Mouse (Mus musculus) liver, postnatal 0 days (tissue): ENCODE measurements around the gene Sufu. TPM values are rescaled to one million over a fixed set of nuclear protein-coding genes. Genes with fewer than 3 reads are reported as not detected.

Source experiments
- ATAC-seq: fragments of 200-750 bp; cut with Nextera tagmentation; 2 replicates; pipeline ENCODE4 v1.8.0; 2017; ENCODE audit warnings: mild to moderate bottlenecking, moderate library complexity
- DNase-seq: peaks from one replicate; pipeline ENCODE4 v3.0.0-alpha.2; 2016
- H3K27ac ChIP-seq: fragments of 300-500 bp; sonication (generic); 2 replicates; pipeline ENCODE4 v1.5.1; 2014; ENCODE audit warnings: antibody characterized with exemption, moderate library complexity, mild to moderate bottlenecking, low read depth
- H3K27me3 ChIP-seq: fragments of 300-500 bp; sonication (generic); 2 replicates; pipeline ENCODE4 v1.6.1; 2014; ENCODE audit warnings: low read length, control low read depth, mixed read lengths; ENCODE audit not compliant: insufficient read depth
- H3K36me3 ChIP-seq: fragments of 300-500 bp; sonication (generic); replicated peaks from 2 replicates; pipeline ENCODE4 v1.6.1; 2014; ENCODE audit warnings: mild to moderate bottlenecking, control low read depth, low read length, moderate library complexity, mixed read lengths; ENCODE audit not compliant: insufficient read depth
- H3K4me1 ChIP-seq: fragments of 300-500 bp; sonication (generic); 2 replicates; pipeline ENCODE4 v1.6.1; 2014; ENCODE audit warnings: antibody characterized with exemption, mild to moderate bottlenecking, control low read depth; ENCODE audit not compliant: insufficient read depth
- H3K4me2 ChIP-seq: fragments of 300-500 bp; sonication (generic); 2 replicates; pipeline ENCODE4 v1.6.1; 2014; ENCODE audit warnings: low read depth, mild to moderate bottlenecking, low read length, moderate library complexity, mixed read lengths
- H3K4me3 ChIP-seq: fragments of 300-500 bp; sonication (generic); 2 replicates; pipeline ENCODE4 v1.5.1; 2014; ENCODE audit warnings: low read depth, low read length
- H3K9ac ChIP-seq: fragments of 300-500 bp; sonication (generic); replicated peaks from 2 replicates; pipeline ENCODE4 v1.6.1; 2014; ENCODE audit warnings: mild to moderate bottlenecking, moderate library complexity
- H3K9me3 ChIP-seq: fragments of 300-500 bp; sonication (generic); 2 replicates; pipeline ENCODE4 v1.6.1; 2016; ENCODE audit warnings: mild to moderate bottlenecking, control low read depth, low read length, mixed read lengths
- CTCF ChIP-seq: sonication (generic); IDR thresholded peaks from 2 replicates; pipeline ENCODE4 v1.5.1; 2016; ENCODE audit warnings: antibody characterized with exemption, low read depth
- EP300 ChIP-seq: IDR thresholded peaks from 2 replicates; pipeline ENCODE4 v1.6.1; 2016; ENCODE audit warnings: antibody characterized with exemption, low read depth, mild to moderate bottlenecking
- WGBS: fragments of 180-500 bp; shearing (Covaris S2); extraction: QIAGEN DNeasy Blood & Tissue Kit; methylation state at CpG from one replicate; pipeline ENCODE4 v1.1.7; 2014; ENCODE audit not compliant: insufficient replicate concordance; 5-methylcytosine and 5-hydroxymethylcytosine counted together
- polyA plus RNA-seq: library from polyadenylated mRNA; unstranded; fragments of >200 nt; fragmentation: Nextera tagmentation; extraction: Ambion mirVana; gene quantifications from 2 replicates; pipeline ENCODE4 v1.2.1, GENCODE M21; 2015

Sufu gene
- polyA plus RNA-seq, 1 experiment from 2014 or later: 3.8 TPM

DNA sequence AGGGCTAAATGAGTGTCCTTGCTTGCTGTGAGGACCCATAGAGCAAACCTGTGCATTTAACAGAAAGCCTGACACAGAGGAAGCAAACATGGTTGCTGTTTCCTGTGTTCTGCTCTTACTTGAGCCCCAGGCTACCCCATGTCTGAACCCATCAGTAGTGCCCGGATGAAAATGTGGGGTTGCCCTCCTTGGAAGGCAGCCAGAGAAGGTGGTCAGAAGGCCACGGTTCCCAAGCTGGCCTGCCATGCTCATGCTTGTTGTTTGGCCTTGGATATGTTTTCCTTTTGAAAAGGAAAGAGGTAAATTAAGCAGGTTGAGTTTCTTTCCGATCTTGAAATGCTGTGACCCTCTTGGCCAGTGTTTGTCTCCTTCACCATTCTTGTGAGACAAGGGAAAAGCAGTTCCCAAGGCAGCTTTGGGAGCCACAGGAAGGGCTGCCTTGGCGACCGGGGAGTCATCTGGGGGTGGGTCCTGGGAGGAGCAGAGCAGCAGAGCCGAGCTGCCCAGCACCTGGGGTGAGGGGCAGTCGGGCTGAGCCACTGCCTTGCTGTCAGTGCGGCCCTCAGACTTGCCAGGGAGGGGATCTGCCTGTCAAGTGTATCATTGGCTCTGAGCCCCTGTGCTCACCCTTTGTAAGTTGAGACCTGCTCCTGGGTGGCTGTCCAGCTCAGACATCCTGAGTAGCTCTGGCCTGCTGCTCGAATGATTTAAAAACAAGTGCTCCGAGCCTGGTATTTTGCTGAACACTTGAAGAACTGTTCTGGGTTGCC is 74.8 kb downstream of the Sufu start:
- Histone ChIP-seq H3K36me3 (peaks cover 10% of the 10 kb centered on the region; the same call in 1 of the 2 replicates), H3K27me3 (no peaks in the 10 kb centered on the region), H3K9ac (no peak overlapping the region), H3K4me3 (no peak overlapping the region), H3K4me2 (no peak overlapping the region), H3K9me3 (no peaks in the 10 kb centered on the region), H3K27ac (peak overlapping the region; percentile 18), H3K4me1 (peaks cover 27% of the 10 kb centered on the region)
- WGBS: 31% methylated on average over 10 of the region's 10 CpGs
- DNase-seq: no peak
- ATAC-seq: 0 out of 2 replicates have a peak, but pooled peaks have one; percentile 22
- TF ChIP-seq CTCF (no peak), EP300 (no peak)

DNA sequence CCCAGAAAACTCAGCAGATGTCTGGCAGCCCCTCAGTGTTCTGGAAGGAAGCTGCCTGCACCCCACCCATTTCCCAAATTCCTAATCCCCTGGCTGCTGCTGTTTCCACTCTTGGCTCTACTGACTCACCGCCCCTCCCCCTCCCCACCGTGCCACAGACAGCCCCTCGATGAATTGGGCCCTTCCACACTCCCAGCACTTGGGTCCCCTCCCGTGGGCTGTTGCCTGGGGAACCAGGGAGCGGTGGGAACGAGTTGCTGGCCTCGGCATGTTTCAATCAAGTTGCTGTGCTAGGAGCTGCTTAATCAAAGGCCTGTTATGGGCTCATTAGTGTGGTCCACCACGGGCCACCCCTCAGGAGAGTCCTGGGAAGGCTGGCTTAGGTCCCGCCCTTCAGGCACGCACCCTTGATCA is 80.7 kb downstream of the Sufu start:
- Histone ChIP-seq H3K9ac (no peak overlapping the region), H3K27me3 (no peaks in the 10 kb centered on the region), H3K4me2 (no peak overlapping the region), H3K4me1 (peaks cover 21% of the 10 kb centered on the region), H3K36me3 (peaks cover 14% of the 10 kb centered on the region), H3K9me3 (no peaks in the 10 kb centered on the region), H3K4me3 (no peak overlapping the region), H3K27ac (no peak overlapping the region)
- DNase-seq (no peak), ATAC-seq (no peak)
- WGBS: 68% methylated on average over 10 of the region's 10 CpGs
- TF ChIP-seq EP300: no peak
- no peak for TF ChIP-seq CTCF

DNA sequence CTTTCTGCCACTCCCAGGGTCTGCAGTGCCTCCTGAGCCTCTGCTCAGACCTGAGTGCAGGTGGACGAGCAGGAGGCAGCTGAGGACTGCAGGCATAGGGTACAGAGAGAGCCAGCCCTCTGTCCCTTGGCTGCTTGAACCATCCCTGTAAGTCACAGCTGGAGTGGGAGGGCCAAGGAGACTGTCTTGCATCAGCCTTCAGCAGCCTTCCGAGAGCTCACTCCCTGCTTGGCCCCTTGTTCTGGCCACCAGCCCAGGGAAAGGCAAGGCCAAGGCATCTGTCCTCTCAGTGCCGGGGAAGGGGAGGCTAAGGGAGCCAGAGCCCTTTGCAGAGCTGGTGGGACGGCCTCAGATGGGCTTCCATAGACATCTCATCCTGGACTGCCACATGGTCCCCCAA is 81.5 kb downstream of the Sufu start:
- peak overlapping the region; percentile 39; the same call in 1 of the 2 replicates for H3K27ac ChIP-seq
- no peak overlapping the region for H3K9ac ChIP-seq
- TF ChIP-seq EP300: no peak
- no peak for TF ChIP-seq CTCF
- no peak overlapping the region for H3K4me2 ChIP-seq
- no peaks in the 10 kb centered on the region for H3K27me3 ChIP-seq
- no peak overlapping the region for H3K4me3 ChIP-seq
- WGBS: 66% methylated on average over 4 of the region's 4 CpGs
- no peak; the same call in 1 of the 2 replicates for ATAC-seq
- peaks cover 29% of the 10 kb centered on the region for H3K4me1 ChIP-seq
- H3K9me3 ChIP-seq: no peaks in the 10 kb centered on the region
- peaks cover 14% of the 10 kb centered on the region for H3K36me3 ChIP-seq
- no peak for DNase-seq

DNA sequence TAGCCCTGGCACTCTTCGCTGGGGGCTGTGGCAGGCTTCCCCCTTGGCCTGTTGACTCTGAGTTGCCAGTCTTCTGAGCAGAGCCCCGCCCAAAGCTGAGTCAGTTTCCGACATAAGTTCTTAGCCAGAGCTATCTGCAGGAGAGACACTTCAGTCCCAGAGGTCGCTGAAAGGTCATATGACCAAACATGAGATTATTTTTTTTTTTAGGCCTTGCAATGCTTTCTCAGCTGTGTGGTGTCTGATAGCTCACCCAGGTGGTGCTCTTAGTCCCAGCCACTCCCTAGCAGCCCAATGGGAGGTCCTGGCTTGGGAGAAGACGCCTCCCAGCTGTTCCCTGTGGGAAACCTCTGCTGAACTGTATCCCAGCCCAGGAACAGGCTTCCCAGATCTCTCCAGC is 82.1 kb downstream of the Sufu start:
- H3K4me3 ChIP-seq: no peak overlapping the region
- peak overlapping the region; percentile 48; the same call in 1 of the 2 replicates for H3K27ac ChIP-seq
- H3K4me2 ChIP-seq: no peak overlapping the region
- WGBS: 39% methylated on average over 5 of the region's 5 CpGs
- no peak overlapping the region for H3K9ac ChIP-seq
- peak; percentile 44 for ATAC-seq
- H3K36me3 ChIP-seq: peaks cover 9% of the 10 kb centered on the region; the same call in 1 of the 2 replicates
- DNase-seq: no peak
- no peaks in the 10 kb centered on the region for H3K9me3 ChIP-seq
- TF ChIP-seq CTCF (no peak), EP300 (no peak)
- H3K27me3 ChIP-seq: no peaks in the 10 kb centered on the region
- H3K4me1 ChIP-seq: peaks cover 35% of the 10 kb centered on the region

DNA sequence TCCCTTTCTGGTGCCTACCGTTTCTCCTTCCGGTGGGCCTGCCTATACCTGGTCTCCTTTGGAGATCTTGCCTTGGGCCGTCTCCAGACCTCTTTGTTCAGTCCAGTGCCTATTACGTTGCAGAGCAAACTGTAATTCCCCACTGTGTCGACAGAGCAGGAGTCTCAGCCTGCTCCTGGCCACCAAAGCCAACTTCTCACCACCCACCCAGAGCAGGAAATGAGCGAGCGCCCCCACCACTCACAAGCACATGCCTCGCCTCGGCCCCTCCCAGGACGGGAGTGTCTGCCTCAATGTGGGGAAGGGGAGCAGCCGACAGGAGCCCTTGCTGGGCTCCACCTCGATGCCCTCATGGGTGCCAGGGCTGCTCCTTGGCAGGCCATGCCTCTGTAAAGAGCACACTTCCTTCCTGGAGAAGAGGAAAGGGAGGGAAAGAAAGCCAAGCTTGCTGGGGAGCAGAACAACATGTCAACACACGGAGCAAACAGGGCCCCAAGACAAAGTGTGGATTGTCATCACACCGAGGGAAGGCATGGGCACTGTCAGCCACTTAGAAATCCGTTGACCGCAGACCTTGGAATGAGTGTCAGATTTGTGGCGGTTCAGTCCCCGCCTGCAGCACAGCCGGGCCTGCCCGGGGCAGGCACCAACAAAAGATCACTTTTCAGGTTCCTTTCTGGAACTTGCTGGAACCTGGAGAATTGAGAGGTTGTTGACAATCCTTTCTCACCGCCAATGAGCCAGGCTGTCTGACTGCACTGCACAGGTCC is 82.8 kb downstream of the Sufu start:
- no peak for TF ChIP-seq EP300
- TF ChIP-seq CTCF: no peak
- Histone ChIP-seq H3K4me1 (peaks cover 42% of the 10 kb centered on the region), H3K27me3 (no peaks in the 10 kb centered on the region), H3K27ac (no peak overlapping the region), H3K9ac (no peak overlapping the region), H3K36me3 (peaks cover 9% of the 10 kb centered on the region; the same call in 1 of the 2 replicates), H3K4me2 (no peak overlapping the region), H3K9me3 (no peaks in the 10 kb centered on the region), H3K4me3 (no peak overlapping the region)
- ATAC-seq: peak; percentile 20; the same call in 1 of the 2 replicates
- no peak for DNase-seq
- WGBS: 55% methylated on average over 21 of the region's 21 CpGs

DNA sequence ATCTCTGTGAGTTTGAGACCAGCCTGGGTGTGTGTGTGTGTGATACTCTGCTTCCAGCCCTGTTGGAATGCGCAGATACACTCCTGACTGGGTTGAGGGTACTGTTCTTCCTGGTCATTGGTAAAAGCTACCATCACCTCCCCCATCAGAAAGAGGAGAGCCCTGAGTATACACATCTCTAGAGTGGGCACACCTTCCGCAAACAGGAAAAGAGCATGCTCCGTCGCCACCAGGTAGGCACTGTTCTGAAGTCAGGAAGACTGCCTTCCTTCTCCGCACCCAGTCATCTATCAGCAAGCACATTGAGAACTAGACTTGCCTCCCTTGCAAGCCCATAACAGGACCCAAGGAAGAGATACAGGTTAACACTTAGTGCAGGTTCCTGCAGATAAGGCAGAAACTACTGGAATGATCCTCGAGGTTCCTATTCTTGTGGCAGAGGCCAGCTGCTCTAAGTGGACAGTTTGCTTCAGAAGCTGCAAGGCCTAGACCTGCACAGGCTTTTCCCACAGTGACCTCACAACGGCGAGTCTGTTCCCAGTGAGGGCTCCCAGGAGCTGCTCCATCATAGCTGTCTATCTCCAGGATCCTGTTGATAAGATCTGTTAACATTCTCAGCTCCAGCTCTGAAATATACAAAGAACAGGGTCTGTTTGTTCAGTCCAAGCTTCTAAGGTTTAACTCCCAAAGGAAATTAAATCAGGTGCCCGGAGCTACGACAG is 84.1 kb downstream of the Sufu start:
- no peak for TF ChIP-seq CTCF
- no peak for TF ChIP-seq EP300
- ATAC-seq (no peak), DNase-seq (no peak)
- Histone ChIP-seq H3K4me2 (no peak overlapping the region), H3K27ac (no peak overlapping the region), H3K4me1 (peaks cover 55% of the 10 kb centered on the region), H3K4me3 (no peak overlapping the region), H3K9ac (no peak overlapping the region), H3K9me3 (no peaks in the 10 kb centered on the region), H3K36me3 (peaks cover 7% of the 10 kb centered on the region; the same call in 1 of the 2 replicates), H3K27me3 (no peaks in the 10 kb centered on the region)
- WGBS: 75% methylated on average over 10 of the region's 10 CpGs
